Mouse (Mus musculus): ENCODE measurements around the gene Mylk4.
A peak's percentile ranks its signal among the peaks of the same experiment; 100 is the strongest.

Mylk4 gene

DNA sequence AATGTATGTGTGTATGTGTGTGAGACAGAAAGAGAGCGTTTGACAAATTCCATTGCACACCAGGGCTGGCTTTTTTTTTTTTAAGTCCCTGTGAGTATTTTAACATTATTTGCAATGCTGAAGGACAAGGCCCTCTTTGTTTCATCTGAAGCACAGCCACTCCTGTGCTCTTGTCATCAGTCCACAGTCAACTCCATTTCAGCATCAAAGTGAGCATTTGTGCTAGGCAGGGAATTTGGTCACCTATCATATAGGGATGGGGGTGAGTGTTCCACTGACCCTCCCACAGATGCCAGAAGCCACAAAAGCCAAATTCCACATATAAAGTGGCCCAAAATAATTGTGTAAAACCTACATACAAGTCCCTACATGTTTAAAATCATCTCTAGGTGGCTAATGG is 78.4 kb downstream of the Mylk4 start:
- no peak for DNase-seq

DNA sequence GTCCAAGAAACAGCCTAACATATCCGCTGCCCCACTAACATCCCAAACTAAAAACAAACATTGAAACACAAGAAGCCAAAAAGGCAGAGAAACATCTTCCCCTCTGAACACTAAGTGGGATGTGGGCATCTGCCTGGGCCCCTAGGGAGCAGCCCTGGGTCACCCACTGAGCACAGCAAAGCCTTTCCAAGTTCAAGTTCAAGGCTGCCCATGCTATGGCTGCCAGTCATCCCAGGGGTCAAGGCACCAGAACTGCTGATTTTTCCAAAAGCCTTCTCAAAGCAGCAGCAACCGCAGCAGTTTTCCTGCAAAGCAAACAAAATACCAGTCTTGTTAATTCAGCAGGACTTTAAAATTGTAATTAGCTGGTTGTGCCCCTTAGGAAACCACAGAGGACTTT is 78.8 kb downstream of the Mylk4 start:
- no peak for DNase-seq

- DNase-seq, result no peak
Measured at GRCm38 (mm10) chr13:32701564-32701963, 82.2 kb downstream of the Mylk4 start.

DNA sequence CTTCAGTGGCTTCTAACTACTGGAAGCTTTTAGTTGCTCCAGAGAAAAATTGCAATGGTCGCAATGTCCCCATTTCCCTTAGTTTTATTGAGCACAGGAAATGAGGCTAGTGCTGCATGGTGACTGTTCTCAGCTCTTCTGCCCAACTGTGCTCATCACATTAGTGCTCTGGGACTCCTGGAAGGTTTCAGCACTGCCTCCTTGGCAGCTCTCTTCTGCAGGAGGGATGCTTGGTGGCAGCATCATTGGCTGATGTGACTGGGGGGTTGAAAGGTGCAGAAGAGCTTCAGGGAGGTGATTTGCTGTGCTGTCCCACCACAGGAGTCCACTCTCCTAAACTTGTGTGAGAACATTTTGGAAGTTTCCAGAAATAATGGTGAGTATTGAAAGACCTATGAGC is 84.4 kb downstream of the Mylk4 start:
- DNase-seq, result no peak

- DNase-seq, result no peak
Measured at GRCm38 (mm10) chr13:32698956-32699355, 84.8 kb downstream of the Mylk4 start.

GRCm38 (mm10) chr13:32693886-32694455 is 89.8 kb downstream of the Mylk4 start:
- DNase-seq, result no peak

DNA sequence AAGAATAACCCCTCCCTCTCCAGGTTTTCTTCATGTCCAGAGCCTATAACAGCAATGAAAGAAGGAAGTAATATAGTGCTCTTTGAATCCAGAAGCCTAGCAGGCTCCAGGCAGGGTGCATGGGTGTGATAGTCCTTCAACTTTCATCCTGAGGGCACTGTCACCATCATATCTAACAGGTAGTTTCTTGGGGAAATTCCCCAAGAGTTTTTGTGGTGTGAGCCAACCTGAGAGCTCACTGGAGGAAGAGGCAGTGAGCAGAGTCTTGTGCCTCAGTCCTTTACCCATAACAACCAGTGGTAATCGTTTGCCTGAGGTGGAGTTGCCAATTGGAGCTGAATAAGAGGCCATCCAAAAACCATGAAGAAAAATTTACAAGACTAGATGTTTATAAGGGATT is 91.2 kb downstream of the Mylk4 start:
- no peak for DNase-seq

GRCm38 (mm10) chr13:32690279-32690678 is 93.5 kb downstream of the Mylk4 start:
- DNase-seq, result no peak

GRCm38 (mm10) chr13:32680868-32681515 is 102.8 kb downstream of the Mylk4 start:
- DNase-seq, result peak; percentile 55 to 71

DNA sequence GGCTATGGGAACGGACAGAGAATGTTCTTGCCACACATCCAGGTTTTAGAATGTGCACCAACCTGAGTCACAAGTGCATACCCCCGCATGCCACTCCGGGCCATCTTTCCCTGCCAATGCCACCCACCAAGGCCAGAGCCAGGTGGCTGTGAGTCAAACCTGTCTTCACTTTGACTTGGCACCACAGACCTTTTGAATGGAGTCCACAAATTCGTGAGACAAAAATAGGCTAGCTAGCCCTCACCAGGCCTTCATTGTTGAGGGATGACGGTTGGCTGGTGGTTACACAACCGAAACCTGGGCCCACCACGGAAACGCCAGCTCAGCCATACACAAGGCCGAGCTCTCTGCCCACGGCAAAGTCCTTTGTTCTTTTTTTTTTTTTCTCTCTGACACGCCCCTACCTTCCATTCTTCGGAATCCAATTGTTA is 103.6 kb downstream of the Mylk4 start:
- no peak for DNase-seq

DNA sequence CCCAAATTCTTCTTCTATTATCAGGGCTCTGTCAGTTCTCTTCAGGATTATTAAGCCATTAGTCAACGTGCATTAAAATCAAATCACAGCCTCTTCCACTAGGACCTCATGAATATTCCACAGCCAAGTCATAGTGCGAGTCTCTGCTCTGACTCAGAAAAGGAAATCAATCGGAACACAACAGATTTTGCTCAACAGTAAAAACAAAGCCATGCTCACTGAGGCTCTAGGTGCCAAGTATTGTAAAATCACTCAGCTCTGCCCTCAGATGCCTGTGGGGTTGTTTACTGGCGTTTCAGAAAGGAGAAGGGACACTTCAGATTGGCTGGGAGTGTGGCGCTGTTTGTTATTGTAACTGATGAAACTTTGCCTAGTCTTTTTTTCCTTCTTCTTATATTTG is 104.8 kb downstream of the Mylk4 start:
- DNase-seq, result no peak

- no peak for DNase-seq
Measured at GRCm38 (mm10) chr13:32670782-32671181, 113.0 kb downstream of the Mylk4 start.

GRCm38 (mm10) chr13:32668296-32668695 is 115.5 kb downstream of the Mylk4 start:
- no peak for DNase-seq

GRCm38 (mm10) chr13:32667386-32667785 is 116.4 kb downstream of the Mylk4 start:
- no peak for DNase-seq

- peak in 1 of 2 experiments; percentile 31 for DNase-seq
Measured at GRCm38 (mm10) chr13:32662041-32662440, 121.7 kb downstream of the Mylk4 start.

- DNase-seq, result no peak
Measured at GRCm38 (mm10) chr13:32660294-32660693, 123.5 kb downstream of the Mylk4 start.

DNA sequence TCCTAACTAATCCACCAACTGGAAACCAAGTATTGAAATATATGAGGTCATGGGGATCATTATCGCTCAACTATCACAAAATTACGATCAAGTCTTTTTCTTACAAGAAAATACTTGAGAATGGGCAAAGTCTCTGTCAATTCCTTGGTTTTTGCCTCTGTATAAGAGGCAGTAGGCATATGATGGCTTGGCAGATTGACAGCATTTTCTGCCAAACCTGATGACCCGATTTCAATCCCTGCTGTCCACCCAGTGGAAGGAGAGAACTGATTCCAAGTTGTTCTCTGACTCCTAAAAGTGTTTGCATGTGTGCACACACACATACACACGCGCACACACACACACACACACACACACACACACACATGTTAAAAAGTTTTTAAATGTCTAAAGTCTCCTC is 124.5 kb downstream of the Mylk4 start:
- DNase-seq, result no peak

GRCm38 (mm10) chr13:32657583-32657982 is 126.2 kb downstream of the Mylk4 start:
- no peak for DNase-seq

All from lung, postnatal 4 days (tissue).